Mouse (Mus musculus): Measurements from ENCODE around the gene Lama4. TPM values are rescaled to one million over a fixed set of nuclear protein-coding genes. Genes with fewer than 3 reads are reported as not detected.

Gene Lama4
- polyA plus RNA-seq, 1 experiment from 2014 or later, result 69.6 TPM

DNA sequence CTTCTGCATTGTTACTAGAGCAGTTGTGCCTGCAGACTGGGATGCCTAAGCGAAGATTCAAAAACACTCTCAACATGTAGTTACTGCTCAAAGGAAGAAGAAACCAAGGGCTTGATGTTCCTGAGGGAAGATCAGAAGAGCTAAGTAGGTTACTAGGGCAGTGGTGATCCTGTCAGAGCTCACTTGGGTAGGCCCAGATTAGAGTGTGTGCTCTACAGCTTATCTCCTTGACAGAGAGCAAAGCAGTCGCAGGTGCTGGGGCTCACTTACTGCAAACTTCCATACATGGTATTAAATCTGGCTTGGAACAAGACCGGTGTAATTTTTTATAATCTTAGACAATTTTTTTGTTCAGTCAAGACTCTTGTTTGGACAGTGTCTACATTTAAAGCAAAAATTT is 172.5 kb downstream of the Lama4 start:
- ATAC-seq (replicated peaks; ENCODE audit: low FRiP score, low TSS enrichment, low read depth) (no peak), DNase-seq (ENCODE audit: low spot score) (no peak)
- Histone ChIP-seq H3K4me2 (ENCODE audit: low read length) (no peak overlapping the region), H3K4me3 (ENCODE audit: low read depth, low read length) (no peak overlapping the region), H3K36me3 (ENCODE audit: control insufficient read depth, insufficient read depth, low read length) (peaks cover 40% of the 10 kb centered on the region), H3K4me1 (replicated peaks; ENCODE audit: control insufficient read depth, insufficient read depth, low read length) (peaks cover 9% of the 10 kb centered on the region), H3K9ac (ENCODE audit: low read length) (no peak overlapping the region), H3K9me3 (ENCODE audit: control insufficient read depth, low read length) (no peaks in the 10 kb centered on the region), H3K27ac (ENCODE audit: low read depth) (no peak overlapping the region), H3K27me3 (replicated peaks; ENCODE audit: control insufficient read depth, insufficient read depth, low read length) (no peaks in the 10 kb centered on the region)
- 88% methylated on average over 3 of the region's 3 CpGs for WGBS

DNA sequence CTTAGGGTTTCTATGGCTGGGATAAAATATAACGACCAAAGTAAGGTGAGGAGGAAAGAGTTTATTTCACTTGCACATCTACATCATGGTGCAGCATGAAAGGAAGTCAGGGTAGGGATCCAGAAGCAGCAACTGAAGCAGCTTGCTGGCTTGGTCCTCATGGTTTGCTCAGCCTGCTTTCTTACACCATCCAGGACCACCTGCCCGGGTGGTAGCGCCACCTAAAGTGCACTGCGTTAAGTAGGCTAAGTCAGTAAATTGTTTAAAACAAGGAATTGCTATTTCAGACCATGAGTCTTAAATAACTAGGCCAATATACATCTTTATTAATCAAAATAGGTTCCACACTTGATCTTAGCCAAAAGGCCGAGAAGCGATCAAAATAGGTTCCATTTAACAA is 173.4 kb downstream of the Lama4 start:
- Histone ChIP-seq H3K27ac (ENCODE audit: low read depth) (no peak overlapping the region), H3K4me2 (ENCODE audit: low read length) (no peak overlapping the region), H3K4me1 (replicated peaks; ENCODE audit: control insufficient read depth, insufficient read depth, low read length) (peaks cover 6% of the 10 kb centered on the region), H3K9me3 (ENCODE audit: control insufficient read depth, low read length) (no peaks in the 10 kb centered on the region), H3K9ac (ENCODE audit: low read length) (no peak overlapping the region), H3K36me3 (ENCODE audit: control insufficient read depth, insufficient read depth, low read length) (peaks cover 50% of the 10 kb centered on the region), H3K27me3 (replicated peaks; ENCODE audit: control insufficient read depth, insufficient read depth, low read length) (no peaks in the 10 kb centered on the region), H3K4me3 (ENCODE audit: low read depth, low read length) (no peak overlapping the region)
- ATAC-seq (replicated peaks; ENCODE audit: low FRiP score, low TSS enrichment, low read depth) (no peak), DNase-seq (ENCODE audit: low spot score) (no peak)
- WGBS, result 86% methylated on average over 6 of the region's 6 CpGs

DNA sequence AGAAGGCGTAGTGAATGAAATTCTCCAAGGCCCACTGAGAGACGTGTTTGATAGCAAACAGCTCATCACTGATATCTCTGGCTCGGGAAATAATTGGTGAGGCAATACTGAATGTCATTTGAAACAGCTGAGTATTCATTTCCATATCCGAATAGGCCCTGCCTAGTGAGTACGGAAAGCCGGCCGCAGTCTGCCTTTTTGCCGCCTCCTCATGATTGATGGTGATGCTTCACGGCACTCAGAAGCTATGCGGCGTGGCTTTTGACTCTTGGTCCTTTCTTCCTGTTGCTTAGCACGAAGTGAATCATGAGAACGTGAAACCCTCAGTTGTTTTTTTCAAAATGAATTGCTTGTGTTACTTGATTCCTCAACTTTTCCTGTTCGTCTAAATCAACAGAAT is 175.5 kb downstream of the Lama4 start:
- 71% methylated on average over 14 of the region's 14 CpGs for WGBS
- H3K4me3 ChIP-seq (ENCODE audit: low read depth, low read length), result no peak overlapping the region
- no peak overlapping the region for H3K4me2 ChIP-seq (ENCODE audit: low read length)
- H3K9ac ChIP-seq (ENCODE audit: low read length), result no peak overlapping the region
- H3K27me3 ChIP-seq (replicated peaks; ENCODE audit: control insufficient read depth, insufficient read depth, low read length), result no peaks in the 10 kb centered on the region
- H3K36me3 ChIP-seq (ENCODE audit: control insufficient read depth, insufficient read depth, low read length), result peaks cover 68% of the 10 kb centered on the region
- DNase-seq (ENCODE audit: low spot score) (no peak), ATAC-seq (replicated peaks; ENCODE audit: low FRiP score, low TSS enrichment, low read depth) (no peak)
- H3K9me3 ChIP-seq (ENCODE audit: control insufficient read depth, low read length), result no peaks in the 10 kb centered on the region
- no peak overlapping the region for H3K27ac ChIP-seq (ENCODE audit: low read depth)
- H3K4me1 ChIP-seq (replicated peaks; ENCODE audit: control insufficient read depth, insufficient read depth, low read length), result no peaks in the 10 kb centered on the region

DNA sequence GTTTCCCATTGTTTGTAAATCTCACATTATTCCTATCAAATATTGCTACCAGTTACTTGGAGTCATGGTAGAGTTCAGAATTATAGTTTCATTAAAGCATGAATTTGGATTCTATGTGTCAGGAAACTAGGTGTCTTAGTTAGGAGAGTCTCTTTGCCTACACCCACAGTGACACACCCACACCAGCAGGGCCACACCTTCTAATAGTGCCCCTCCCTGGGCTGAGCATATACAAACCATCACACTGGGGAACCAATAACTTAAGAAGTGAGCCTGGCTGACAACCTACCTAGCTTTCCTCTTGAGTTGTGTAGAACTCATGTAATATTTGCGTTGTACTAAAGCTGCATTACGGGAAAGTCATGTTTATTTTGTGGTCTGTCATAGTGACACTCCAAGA is 176.1 kb downstream of the Lama4 start:
- Histone ChIP-seq H3K4me2 (ENCODE audit: low read length) (no peak overlapping the region), H3K4me3 (ENCODE audit: low read depth, low read length) (no peak overlapping the region), H3K27me3 (replicated peaks; ENCODE audit: control insufficient read depth, insufficient read depth, low read length) (no peaks in the 10 kb centered on the region), H3K27ac (ENCODE audit: low read depth) (no peak overlapping the region), H3K36me3 (ENCODE audit: control insufficient read depth, insufficient read depth, low read length) (peaks cover 74% of the 10 kb centered on the region), H3K9me3 (ENCODE audit: control insufficient read depth, low read length) (no peaks in the 10 kb centered on the region), H3K9ac (ENCODE audit: low read length) (no peak overlapping the region), H3K4me1 (replicated peaks; ENCODE audit: control insufficient read depth, insufficient read depth, low read length) (no peaks in the 10 kb centered on the region)
- no peak for ATAC-seq (replicated peaks; ENCODE audit: low FRiP score, low TSS enrichment, low read depth)
- DNase-seq (ENCODE audit: low spot score), result no peak
- WGBS, result 94% methylated on average over 2 of the region's 2 CpGs

DNA sequence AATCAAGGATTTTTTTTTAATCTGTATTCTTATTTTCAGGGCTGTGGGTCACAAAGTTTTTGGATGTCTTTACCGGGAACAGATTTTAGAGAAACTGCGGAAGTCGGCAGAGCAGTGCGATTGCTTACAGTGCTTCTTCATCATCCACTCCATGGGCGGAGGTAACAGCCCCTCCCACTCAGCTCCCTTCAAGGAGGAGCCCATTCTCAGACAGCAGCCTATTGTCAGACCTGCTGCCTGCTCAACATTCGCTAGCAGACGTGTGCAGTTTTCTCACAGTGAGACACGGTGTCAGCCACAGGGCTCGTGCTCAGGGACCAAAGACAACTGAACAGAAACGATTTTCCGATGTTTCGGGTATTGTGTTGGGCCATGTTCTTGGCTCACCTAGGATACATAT is 176.9 kb downstream of the Lama4 start:
- H3K27me3 ChIP-seq (replicated peaks; ENCODE audit: control insufficient read depth, insufficient read depth, low read length), result no peaks in the 10 kb centered on the region
- H3K4me1 ChIP-seq (replicated peaks; ENCODE audit: control insufficient read depth, insufficient read depth, low read length), result no peaks in the 10 kb centered on the region
- peaks cover 80% of the 10 kb centered on the region for H3K36me3 ChIP-seq (ENCODE audit: control insufficient read depth, insufficient read depth, low read length)
- no peaks in the 10 kb centered on the region for H3K9me3 ChIP-seq (ENCODE audit: control insufficient read depth, low read length)
- H3K27ac ChIP-seq (ENCODE audit: low read depth), result no peak overlapping the region
- WGBS, result 89% methylated on average over 12 of the region's 12 CpGs
- no peak overlapping the region for H3K9ac ChIP-seq (ENCODE audit: low read length)
- no peak for DNase-seq (ENCODE audit: low spot score)
- H3K4me3 ChIP-seq (ENCODE audit: low read depth, low read length), result no peak overlapping the region
- H3K4me2 ChIP-seq (ENCODE audit: low read length), result no peak overlapping the region
- no peak for ATAC-seq (replicated peaks; ENCODE audit: low FRiP score, low TSS enrichment, low read depth)

DNA sequence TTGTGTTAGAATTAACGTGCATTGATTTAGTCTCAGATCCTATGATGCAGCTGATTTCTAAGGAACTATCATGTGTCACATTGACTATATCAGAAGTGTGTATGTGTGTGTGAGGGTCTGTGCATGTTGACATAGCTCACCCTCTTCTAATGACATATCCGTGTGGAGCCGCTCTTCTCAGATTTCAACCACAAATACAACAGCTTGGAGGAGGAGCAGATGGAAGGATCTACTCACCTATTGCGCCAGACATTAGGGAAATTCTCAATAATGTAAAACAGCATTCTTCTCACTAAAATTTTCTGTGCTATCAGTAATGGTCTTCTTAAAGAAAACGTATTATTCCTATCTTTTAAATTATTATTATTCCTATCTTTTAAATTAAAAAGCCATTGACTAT is 191.4 kb downstream of the Lama4 start:
- Histone ChIP-seq H3K36me3 (ENCODE audit: control insufficient read depth, insufficient read depth, low read length) (no peaks in the 10 kb centered on the region), H3K9me3 (ENCODE audit: control insufficient read depth, low read length) (no peaks in the 10 kb centered on the region), H3K4me2 (ENCODE audit: low read length) (no peak overlapping the region), H3K27me3 (replicated peaks; ENCODE audit: control insufficient read depth, insufficient read depth, low read length) (no peaks in the 10 kb centered on the region), H3K4me1 (replicated peaks; ENCODE audit: control insufficient read depth, insufficient read depth, low read length) (no peaks in the 10 kb centered on the region), H3K4me3 (ENCODE audit: low read depth, low read length) (no peak overlapping the region), H3K9ac (ENCODE audit: low read length) (no peak overlapping the region), H3K27ac (ENCODE audit: low read depth) (no peak overlapping the region)
- 82% methylated on average over 5 of the region's 5 CpGs for WGBS
- no peak for ATAC-seq (replicated peaks; ENCODE audit: low FRiP score, low TSS enrichment, low read depth)
- no peak for DNase-seq (ENCODE audit: low spot score)

DNA sequence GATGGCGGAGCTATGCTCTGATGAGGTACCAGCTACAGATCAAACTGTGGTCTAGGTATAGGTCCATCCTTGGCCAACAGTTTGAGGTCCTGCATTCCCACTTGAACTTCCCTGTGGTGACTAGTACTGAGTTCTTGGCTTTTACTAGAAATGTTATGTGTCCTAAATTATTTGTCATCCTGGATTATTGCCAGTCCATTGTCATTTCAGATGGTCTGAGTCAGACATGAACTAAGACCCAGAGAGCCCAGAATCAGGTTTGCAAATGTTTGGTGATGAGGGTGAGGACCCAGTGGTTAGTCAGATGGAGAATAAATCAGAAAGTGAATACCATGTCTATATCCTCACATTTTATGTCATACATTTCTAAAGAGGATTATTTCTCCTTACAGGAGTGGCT is 192.0 kb downstream of the Lama4 start:
- ATAC-seq (replicated peaks; ENCODE audit: low FRiP score, low TSS enrichment, low read depth) (no peak), DNase-seq (ENCODE audit: low spot score) (no peak)
- H3K27ac ChIP-seq (ENCODE audit: low read depth), result no peak overlapping the region
- H3K9ac ChIP-seq (ENCODE audit: low read length), result no peak overlapping the region
- H3K27me3 ChIP-seq (replicated peaks; ENCODE audit: control insufficient read depth, insufficient read depth, low read length), result no peaks in the 10 kb centered on the region
- no peak overlapping the region for H3K4me3 ChIP-seq (ENCODE audit: low read depth, low read length)
- 84% methylated on average over 1 of the region's 1 CpGs for WGBS
- H3K4me2 ChIP-seq (ENCODE audit: low read length), result no peak overlapping the region
- no peaks in the 10 kb centered on the region for H3K36me3 ChIP-seq (ENCODE audit: control insufficient read depth, insufficient read depth, low read length)
- no peaks in the 10 kb centered on the region for H3K4me1 ChIP-seq (replicated peaks; ENCODE audit: control insufficient read depth, insufficient read depth, low read length)
- H3K9me3 ChIP-seq (ENCODE audit: control insufficient read depth, low read length), result no peaks in the 10 kb centered on the region

DNA sequence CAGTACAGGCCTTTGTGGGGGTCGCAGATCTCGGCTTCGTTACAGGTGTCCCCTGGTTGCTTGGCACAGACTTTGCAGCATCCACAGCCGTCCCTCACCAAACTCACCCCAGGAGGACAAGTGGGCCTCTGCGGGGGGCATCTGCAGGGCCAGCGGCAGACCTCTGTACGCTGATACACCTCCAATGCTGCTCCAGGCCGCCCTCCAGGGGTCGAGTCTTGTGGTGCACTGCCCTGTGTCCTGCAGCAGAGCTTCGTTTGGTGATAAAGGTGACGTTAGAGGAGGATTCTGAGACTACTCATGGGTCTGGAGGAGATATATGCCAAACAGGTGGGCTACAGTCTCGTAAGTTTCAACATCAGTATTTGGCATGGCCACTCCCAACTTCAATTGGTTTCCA is 193.0 kb downstream of the Lama4 start:
- no peak overlapping the region for H3K4me2 ChIP-seq (ENCODE audit: low read length)
- no peaks in the 10 kb centered on the region for H3K27me3 ChIP-seq (replicated peaks; ENCODE audit: control insufficient read depth, insufficient read depth, low read length)
- WGBS, result 63% methylated on average over 12 of the region's 12 CpGs
- no peak overlapping the region for H3K4me3 ChIP-seq (ENCODE audit: low read depth, low read length)
- H3K4me1 ChIP-seq (replicated peaks; ENCODE audit: control insufficient read depth, insufficient read depth, low read length), result peaks cover 6% of the 10 kb centered on the region; the same call in 1 of the 2 replicates
- no peak for ATAC-seq (replicated peaks; ENCODE audit: low FRiP score, low TSS enrichment, low read depth)
- no peak for DNase-seq (ENCODE audit: low spot score)
- no peak overlapping the region for H3K27ac ChIP-seq (ENCODE audit: low read depth)
- no peak overlapping the region for H3K9ac ChIP-seq (ENCODE audit: low read length)
- no peaks in the 10 kb centered on the region for H3K9me3 ChIP-seq (ENCODE audit: control insufficient read depth, low read length)
- no peaks in the 10 kb centered on the region for H3K36me3 ChIP-seq (ENCODE audit: control insufficient read depth, insufficient read depth, low read length)
